Mouse (Mus musculus) gastrocnemius, adult 18-20 months (tissue): Measurements from ENCODE around the gene Ofcc1. TPM values are rescaled to one million over a fixed set of nuclear protein-coding genes. Genes with fewer than 3 reads are reported as not detected.

Experiments used
- DNase-seq: peaks from one replicate; pipeline ENCODE4 v3.0.0; 2021; ENCODE audit warnings: low spot score
- total RNA-seq, 2 experiments: library from RNA; stranded (reverse); gene quantifications; 2 replicates each; pipeline ENCODE4 v1.2.3; 2021

The Ofcc1 gene
- total RNA-seq, 2 experiments from 2014 or later: not detected

- DNase-seq: no peak
These were observed 338.6 kb downstream of the Ofcc1 start for GRCm38 (mm10) chr13:40022609-40023008.

GRCm38 (mm10) chr13:40000236-40000635, 361.0 kb downstream of the Ofcc1 start:
- DNase-seq: no peak

GRCm38 (mm10) chr13:39997901-39998300, 363.3 kb downstream of the Ofcc1 start:
- DNase-seq: no peak

GRCm38 (mm10) chr13:39979294-39980061, 381.8 kb downstream of the Ofcc1 start:
- DNase-seq: no peak

- no peak for DNase-seq
These were observed 392.8 kb downstream of the Ofcc1 start for GRCm38 (mm10) chr13:39968349-39969016.

GRCm38 (mm10) chr13:39957226-39957625, 404.0 kb downstream of the Ofcc1 start:
- DNase-seq: no peak

GRCm38 (mm10) chr13:39956017-39956416, 405.2 kb downstream of the Ofcc1 start:
- no peak for DNase-seq
